Mouse (Mus musculus) heart, postnatal 0 days (tissue): ENCODE data around the gene Ube2n. TPM values are rescaled to one million over a fixed set of nuclear protein-coding genes. Genes with fewer than 3 reads are reported as not detected.
A peak's percentile ranks its signal among the peaks of the same experiment; 100 is the strongest.

Experiments used
- ATAC-seq: fragments of 200-750 bp; cut with Nextera tagmentation; 2 replicates; pipeline ENCODE4 v1.8.0; 2017; ENCODE audit warnings: low read depth, moderate number of reproducible peaks, moderate library complexity; ENCODE audit not compliant: insufficient read depth
- DNase-seq: peaks from one replicate; pipeline ENCODE4 v3.0.0-alpha.2; 2016; ENCODE audit warnings: low spot score
- H3K27ac ChIP-seq: fragments of 300-500 bp; sonication (generic); 2 replicates; pipeline ENCODE4 v1.5.1; 2014; ENCODE audit warnings: low read depth, mild to moderate bottlenecking
- H3K27me3 ChIP-seq: fragments of 300-500 bp; sonication (generic); 2 replicates; pipeline ENCODE4 v1.6.1; 2014; ENCODE audit warnings: low read length, mixed read lengths; ENCODE audit not compliant: control insufficient read depth, insufficient read depth
- H3K36me3 ChIP-seq: fragments of 300-500 bp; sonication (generic); replicated peaks from 2 replicates; pipeline ENCODE4 v1.6.1; 2014; ENCODE audit warnings: low read length, mixed read lengths; ENCODE audit not compliant: control insufficient read depth, insufficient read depth
- H3K4me1 ChIP-seq: fragments of 300-500 bp; sonication (generic); 2 replicates; pipeline ENCODE4 v1.6.1; 2014; ENCODE audit warnings: antibody characterized with exemption; ENCODE audit not compliant: control insufficient read depth, insufficient read depth
- H3K4me2 ChIP-seq: fragments of 300-500 bp; sonication (generic); 2 replicates; pipeline ENCODE4 v1.6.1; 2014; ENCODE audit warnings: low read depth, mild to moderate bottlenecking, low read length, moderate library complexity
- H3K4me3 ChIP-seq: fragments of 300-500 bp; sonication (generic); 2 replicates; pipeline ENCODE4 v1.5.1; 2014; ENCODE audit warnings: low read depth, low read length
- H3K9ac ChIP-seq: fragments of 300-500 bp; sonication (generic); replicated peaks from 2 replicates; pipeline ENCODE4 v1.6.1; 2014; ENCODE audit warnings: low read depth, low read length, mixed read lengths
- H3K9me3 ChIP-seq: fragments of 300-500 bp; sonication (generic); replicated peaks from 2 replicates; pipeline ENCODE4 v1.6.1; 2016; ENCODE audit warnings: low read length; ENCODE audit not compliant: control insufficient read depth
- CTCF ChIP-seq: IDR thresholded peaks from 2 replicates; pipeline ENCODE4 v1.5.1; 2016; ENCODE audit warnings: antibody characterized with exemption, control low read depth, low read depth
- EP300 ChIP-seq: IDR thresholded peaks from 2 replicates; pipeline ENCODE4 v1.6.1; 2016; ENCODE audit warnings: antibody characterized with exemption, low read depth
- WGBS: fragments of 180-500 bp; shearing (Covaris S2); extraction: QIAGEN DNeasy Blood & Tissue Kit; methylation state at CpG from one replicate; pipeline ENCODE4 v1.1.7; 2014; 5-methylcytosine and 5-hydroxymethylcytosine counted together
- polyA plus RNA-seq: library from polyadenylated mRNA; unstranded; fragments of >200 nt; fragmentation: Nextera tagmentation; extraction: Ambion mirVana; gene quantifications from 2 replicates; pipeline ENCODE4 v1.2.1, GENCODE M21; 2015
- total RNA-seq: library from RNA; depleted of rRNA; stranded (reverse); fragments of >200 nt; gene quantifications from 2 replicates; pipeline ENCODE4 v1.2.3, GENCODE M21; 2014; ENCODE audit warnings: low replicate concordance

Gene Ube2n
- total and polyA plus RNA-seq, 2 experiments from 2014 or later, result 190 to 242 TPM

- DNase-seq (peak; percentile 92), ATAC-seq (peak; percentile 93)
- Histone ChIP-seq H3K4me2 (peak within 1 kb of the TSS; percentile 73), H3K4me1 (peaks cover 13% of the 10 kb centered on the region), H3K36me3 (no peaks in the 10 kb centered on the region), H3K9ac (peak within 1 kb of the TSS; percentile 94), H3K9me3 (no peaks in the 10 kb centered on the region), H3K4me3 (peak within 1 kb of the TSS; percentile 94), H3K27ac (peak within 1 kb of the TSS; percentile 94), H3K27me3 (no peaks in the 10 kb centered on the region)
- no peak for TF ChIP-seq CTCF
- TF ChIP-seq EP300, result no peak
- WGBS, result 3% methylated on average over 41 of the region's 97 CpGs
Measured at GRCm38 (mm10) chr10:95563851-95564845, 49.2 kb downstream of the Ube2n start, which contains the start of gene Nudt4. Gene Nudt4 (minus strand): TSS chr10:95564146.

- peaks cover 6% of the 10 kb centered on the region for H3K4me1 ChIP-seq
- no peak for ATAC-seq
Measured at GRCm38 (mm10) chr10:95565156-95565854, 50.4 kb downstream of the Ube2n start.

DNA sequence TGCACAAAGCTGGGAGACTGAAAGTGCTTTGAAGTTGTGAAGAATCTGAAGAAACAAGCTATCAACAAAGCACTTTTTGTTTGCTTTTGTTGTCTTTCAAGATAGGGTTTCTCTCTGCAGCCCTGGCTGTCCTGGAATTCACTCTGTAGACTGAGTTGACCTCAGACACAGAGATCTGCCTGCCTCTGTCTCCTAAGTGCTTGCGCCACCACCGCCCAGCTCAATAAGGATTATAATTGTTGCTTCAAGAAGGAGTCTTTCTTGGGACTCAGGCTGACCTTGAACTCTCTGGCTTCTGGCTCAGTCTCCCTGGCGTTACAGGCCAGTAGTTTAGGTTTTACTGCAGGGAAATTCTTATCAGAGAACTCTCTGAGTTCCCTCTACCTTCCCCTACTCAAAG, 51.8 kb downstream of the Ube2n start:
- ATAC-seq (no peak), DNase-seq (no peak)
- no peaks in the 10 kb centered on the region for H3K27me3 ChIP-seq
- no peak overlapping the region for H3K4me3 ChIP-seq
- no peak overlapping the region for H3K9ac ChIP-seq
- H3K27ac ChIP-seq, result no peak overlapping the region
- no peaks in the 10 kb centered on the region for H3K36me3 ChIP-seq
- no peak for TF ChIP-seq EP300
- no peak for TF ChIP-seq CTCF
- no peak overlapping the region for H3K4me2 ChIP-seq
- peaks cover 4% of the 10 kb centered on the region for H3K4me1 ChIP-seq
- no peaks in the 10 kb centered on the region for H3K9me3 ChIP-seq
- WGBS, result 89% methylated on average over 3 of the region's 3 CpGs

More at GRCm38 (mm10) chr10:95565156-95565854, 50.4 kb downstream of the Ube2n start:
- no peak overlapping the region for H3K4me3 ChIP-seq
- no peak for DNase-seq
- 41% methylated on average over 14 of the region's 14 CpGs for WGBS
- no peak overlapping the region for H3K4me2 ChIP-seq
- no peak overlapping the region for H3K27ac ChIP-seq
- no peaks in the 10 kb centered on the region for H3K36me3 ChIP-seq
- TF ChIP-seq CTCF (no peak), EP300 (no peak)
- H3K9ac ChIP-seq, result no peak overlapping the region
- H3K9me3 ChIP-seq, result no peaks in the 10 kb centered on the region
- no peaks in the 10 kb centered on the region for H3K27me3 ChIP-seq

DNA sequence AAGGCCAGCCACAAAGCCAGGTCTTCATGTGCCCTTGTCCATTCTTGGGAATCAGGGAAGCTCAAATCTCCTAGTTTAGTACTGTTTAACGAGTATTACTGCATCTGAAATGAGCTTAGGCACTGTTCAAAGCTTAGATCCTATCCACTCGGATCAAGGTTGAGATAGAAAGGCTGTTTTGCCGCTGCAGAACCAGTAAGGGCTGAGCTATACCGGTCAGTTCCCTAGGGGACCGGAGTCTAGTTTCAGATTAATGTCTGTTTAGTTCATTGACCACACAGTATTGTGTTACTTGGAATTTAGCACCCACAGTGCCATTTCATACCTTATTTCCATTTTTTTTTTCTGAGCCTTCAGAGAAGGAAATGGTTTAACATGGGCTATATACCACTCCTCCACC, 52.6 kb downstream of the Ube2n start:
- Histone ChIP-seq H3K4me2 (no peak overlapping the region), H3K27me3 (no peaks in the 10 kb centered on the region), H3K9me3 (no peaks in the 10 kb centered on the region), H3K4me1 (peaks cover 4% of the 10 kb centered on the region), H3K9ac (no peak overlapping the region), H3K36me3 (no peaks in the 10 kb centered on the region), H3K4me3 (no peak overlapping the region), H3K27ac (no peak overlapping the region)
- ATAC-seq, result no peak
- TF ChIP-seq CTCF (no peak), EP300 (no peak)
- WGBS, result 83% methylated on average over 5 of the region's 5 CpGs
- DNase-seq, result no peak

DNA sequence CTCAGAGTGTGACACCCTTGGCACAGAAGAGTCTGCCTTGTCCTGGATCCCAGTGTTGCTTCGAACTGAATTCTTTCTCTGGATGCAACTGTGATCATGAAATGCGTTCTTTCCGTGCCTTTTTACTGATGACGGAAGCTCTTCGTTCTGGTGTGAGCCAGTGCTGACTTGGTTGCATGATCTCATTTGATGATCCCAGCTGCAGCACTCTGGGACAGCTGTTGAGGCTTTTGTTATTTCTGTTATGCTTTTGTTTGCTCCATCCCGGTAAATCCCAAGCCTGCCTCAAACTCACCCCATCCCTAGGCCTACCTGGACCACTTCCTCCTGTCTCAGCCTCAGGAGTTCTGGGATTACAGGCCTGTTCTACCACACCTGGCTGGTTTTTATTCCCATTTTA, 53.1 kb downstream of the Ube2n start:
- H3K4me1 ChIP-seq, result peaks cover 4% of the 10 kb centered on the region
- H3K4me3 ChIP-seq, result no peak overlapping the region
- no peak overlapping the region for H3K4me2 ChIP-seq
- no peak for DNase-seq
- no peaks in the 10 kb centered on the region for H3K36me3 ChIP-seq
- no peak for ATAC-seq
- no peak overlapping the region for H3K27ac ChIP-seq
- H3K9ac ChIP-seq, result no peak overlapping the region
- 81% methylated on average over 6 of the region's 6 CpGs for WGBS
- H3K27me3 ChIP-seq, result no peaks in the 10 kb centered on the region
- TF ChIP-seq CTCF, result no peak
- no peak for TF ChIP-seq EP300
- H3K9me3 ChIP-seq, result no peaks in the 10 kb centered on the region
